ENCODE assay signal across 20 mouse cellular contexts in the genomic region with DNA sequence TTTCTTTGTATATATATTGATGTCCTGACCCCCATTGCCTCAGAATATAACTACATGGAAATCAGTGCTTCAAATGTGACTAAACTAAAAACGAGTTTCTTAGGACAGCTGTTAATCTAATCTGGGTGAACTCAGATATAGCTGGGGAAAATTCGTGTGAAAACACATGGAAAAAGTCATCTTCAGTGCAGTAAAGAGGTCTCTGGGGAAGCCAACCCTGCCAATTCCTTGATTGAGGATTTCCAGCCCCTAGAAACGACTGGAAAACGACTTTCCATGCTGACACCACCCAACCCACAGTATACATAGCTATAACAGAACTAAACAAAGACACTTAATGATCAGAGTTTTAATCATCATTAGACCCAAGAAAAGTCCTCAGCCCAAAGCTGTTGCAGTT. TPM values are rescaled to one million over a fixed set of nuclear protein-coding genes. Genes with fewer than 3 reads are reported as not detected.
"Had no signal": no experiment of that assay in that cellular context is flagged by ENCODE, and none has a peak within 500 bp of the region (broad histone marks: within the 10 kb centered on the region; RNA-seq: fewer than 3 reads in every experiment).

No protein-coding gene starts in this region.

- ATAC-seq: lung, postnatal 0 days; midbrain, embryonic 13.5 days had no signal

- H3K4me1 ChIP-seq: limb, embryonic 12.5 days; liver, embryonic 15.5 days; midbrain, embryonic 13.5 days had no signal

- H3K4me3 ChIP-seq: limb, embryonic 12.5 days; liver, embryonic 15.5 days; midbrain, embryonic 13.5 days had no signal

- H3K9ac ChIP-seq: limb, embryonic 12.5 days; liver, embryonic 15.5 days; midbrain, embryonic 13.5 days had no signal

- DNase-seq: kidney, postnatal 36 days; layer of hippocampus, adult 9-11 months; layer of hippocampus, postnatal 36 days; lung, adult 2 months; lung, postnatal 36 days; right cerebral cortex, postnatal 14 days; thymus, postnatal 4 days had no signal

- H3K36me3 ChIP-seq: limb, embryonic 12.5 days; liver, embryonic 15.5 days; midbrain, embryonic 13.5 days had no signal

- H3K4me2 ChIP-seq: limb, embryonic 12.5 days; liver, embryonic 15.5 days; midbrain, embryonic 13.5 days had no signal

- H3K27ac ChIP-seq: limb, embryonic 12.5 days; liver, embryonic 15.5 days; midbrain, embryonic 13.5 days; stomach, postnatal 0 days had no signal

- H3K27me3 ChIP-seq: limb, embryonic 12.5 days; liver, embryonic 15.5 days; midbrain, embryonic 13.5 days had no signal

- H3K9me3 ChIP-seq: liver, embryonic 15.5 days had no signal

RNA-seq across cellular contexts. Expression of a gene that starts 17.2 kb away (rescaled TPM):
- total RNA-seq: layer of hippocampus, adult 18-20 months; layer of hippocampus, postnatal 36 days; left cerebral cortex, postnatal 25 days; liver, adult 2 months; megakaryocyte progenitor cell, adult 5-6 weeks had no signal
- polyA plus RNA-seq: liver, adult 2 months had no signal

RNA-seq across cellular contexts. Expression of a gene that starts 26.6 kb away (rescaled TPM):
- total RNA-seq: layer of hippocampus, adult 18-20 months; layer of hippocampus, postnatal 36 days; left cerebral cortex, postnatal 25 days; megakaryocyte progenitor cell, adult 5-6 weeks; midbrain, postnatal 0 days had no signal
- polyA plus RNA-seq: midbrain, embryonic 13.5 days; neural tube, embryonic 14.5 days; small intestine, adult 2 months had no signal

RNA-seq across cellular contexts. Expression of a gene that starts 31.2 kb away (rescaled TPM):
- total RNA-seq: layer of hippocampus, adult 18-20 months; layer of hippocampus, postnatal 36 days; left cerebral cortex, adult 8-10 months; left cerebral cortex, postnatal 25 days; megakaryocyte progenitor cell, adult 5-6 weeks; midbrain, postnatal 0 days had no signal
